In the genomic region with DNA sequence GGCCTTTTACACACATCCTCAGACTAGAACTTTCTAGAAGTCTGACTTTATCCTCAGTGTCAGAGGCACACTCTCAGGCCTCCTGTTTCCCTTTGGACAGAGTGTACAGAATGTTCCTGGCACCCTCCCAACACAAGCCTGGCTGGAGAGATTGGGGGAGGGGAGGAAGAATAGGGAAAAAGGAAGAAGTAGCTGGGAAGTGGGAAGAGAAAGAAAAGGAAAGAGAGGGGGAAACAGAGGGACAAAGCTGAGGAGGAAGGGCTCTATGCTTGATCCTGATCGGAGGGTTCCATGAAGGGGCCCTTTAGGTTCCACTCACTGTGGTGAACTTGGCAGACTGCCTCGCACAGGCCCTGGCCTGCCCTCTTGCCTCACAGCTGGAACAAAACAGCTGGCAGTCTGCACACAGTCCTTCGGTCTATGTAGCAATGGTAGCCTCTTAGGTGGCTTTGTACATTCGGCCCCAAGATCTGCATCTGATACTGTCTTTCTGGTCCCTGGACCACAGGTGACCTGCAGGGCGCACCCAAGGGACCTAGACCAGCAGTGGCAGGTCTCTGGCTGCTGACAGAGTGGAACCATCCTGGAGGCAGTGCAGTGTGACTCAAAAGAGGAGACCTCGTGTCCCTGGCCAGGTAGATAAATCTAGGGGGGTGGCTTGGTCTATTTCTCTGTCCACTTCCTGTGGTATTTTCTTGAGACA, we compare ENCODE assay signal across 9 mouse cellular contexts. TPM values are rescaled to one million over a fixed set of nuclear protein-coding genes. Genes with fewer than 3 reads are reported as not detected.
A peak's percentile ranks its signal among the peaks of the same experiment; 100 is the strongest.
DNase-seq lines count a peak whose midpoint lies in the region; ATAC-seq and TF ChIP-seq lines count a peak whose summit lies in the region.
"Had no signal": no experiment of that assay in that cellular context is flagged by ENCODE, and none has a peak within 500 bp of the region (broad histone marks: within the 10 kb centered on the region; RNA-seq: fewer than 3 reads in every experiment).

No protein-coding gene starts in this region.

- TF ChIP-seq POLR2A in kidney, adult 2 months (IDR thresholded peaks at IDR 0.05; ENCODE audit: low read depth, low read length), result no peak

- TF ChIP-seq CTCF in kidney, adult 2 months (conservative IDR thresholded peaks at IDR 0.05; ENCODE audit: insufficient read depth, insufficient read length, low read depth, low read length), result no peak

- 80% methylated on average over 6 of the region's 6 CpGs for WGBS in midbrain, embryonic 14.5 days
- 76% methylated on average over 6 of the region's 6 CpGs for WGBS in midbrain, embryonic 16.5 days
- 24% methylated on average over 6 of the region's 6 CpGs for WGBS in kidney, adult 2 months

- peaks cover 3% of the 10 kb centered on the region; the same call in 1 of the 2 replicates for H3K4me1 ChIP-seq in midbrain, embryonic 14.5 days (ENCODE audit: control insufficient read depth, insufficient read depth, low read length)
- H3K4me1 ChIP-seq in midbrain, embryonic 16.5 days (ENCODE audit: control insufficient read depth, insufficient read depth, low read length), result no peaks in the 10 kb centered on the region
- peaks cover 25% of the 10 kb centered on the region for H3K4me1 ChIP-seq in brown adipose tissue, adult 24 weeks (ENCODE audit: control insufficient read depth, insufficient read depth, insufficient read length, low read length)
- H3K4me1 ChIP-seq in kidney, adult 2 months (ENCODE audit: control insufficient read depth, insufficient read depth, low read length), result peaks cover 33% of the 10 kb centered on the region

- ATAC-seq in midbrain, embryonic 14.5 days (ENCODE audit: low FRiP score, low TSS enrichment), result no peak
- ATAC-seq in midbrain, embryonic 16.5 days, result no peak
- peak; percentile 57 for ATAC-seq in granulocyte monocyte progenitor cell, adult 5-6 weeks (replicated peaks; ENCODE audit: poor library complexity, severe bottlenecking)

- H3K27ac ChIP-seq in midbrain, embryonic 14.5 days (replicated peaks; ENCODE audit: low read depth, low read length), result no peak overlapping the region
- H3K27ac ChIP-seq in midbrain, embryonic 16.5 days (ENCODE audit: low read length), result no peak overlapping the region
- H3K27ac ChIP-seq in brown adipose tissue, adult 24 weeks (replicated peaks; ENCODE audit: low read depth, low read length), result peak overlapping the region; percentile 99
- H3K27ac ChIP-seq in kidney, adult 2 months (ENCODE audit: insufficient read depth, low read depth, low read length), result peak overlapping the region; percentile 91
- H3K27ac ChIP-seq: macrophage had no signal

- H3K4me2 ChIP-seq in midbrain, embryonic 14.5 days (ENCODE audit: low read length), result no peak overlapping the region
- H3K4me2 ChIP-seq in midbrain, embryonic 16.5 days (ENCODE audit: low read length), result no peak overlapping the region

- H3K27me3 ChIP-seq in midbrain, embryonic 14.5 days (ENCODE audit: control insufficient read depth, insufficient read depth, low read length), result no peaks in the 10 kb centered on the region
- H3K27me3 ChIP-seq in midbrain, embryonic 16.5 days (ENCODE audit: control insufficient read depth, insufficient read depth, low read depth, low read length), result no peaks in the 10 kb centered on the region
- no peaks in the 10 kb centered on the region for H3K27me3 ChIP-seq in kidney, adult 2 months (replicated peaks; ENCODE audit: control insufficient read depth, insufficient read depth, low read length)

- no peak overlapping the region for H3K9ac ChIP-seq in midbrain, embryonic 14.5 days (replicated peaks; ENCODE audit: low read length)
- no peak overlapping the region for H3K9ac ChIP-seq in midbrain, embryonic 16.5 days (ENCODE audit: low read depth, low read length)

- peaks cover 38% of the 10 kb centered on the region for H3K36me3 ChIP-seq in midbrain, embryonic 14.5 days (ENCODE audit: control insufficient read depth, insufficient read depth, low read length)
- H3K36me3 ChIP-seq in midbrain, embryonic 16.5 days (ENCODE audit: control insufficient read depth, insufficient read depth, low read length), result peaks cover 17% of the 10 kb centered on the region
- peaks cover 4% of the 10 kb centered on the region; the same call in 1 of the 2 replicates for H3K36me3 ChIP-seq in kidney, adult 2 months (ENCODE audit: control insufficient read depth, insufficient read depth, low read length)

- H3K9me3 ChIP-seq in midbrain, embryonic 14.5 days (ENCODE audit: control insufficient read depth, low read length), result no peaks in the 10 kb centered on the region
- H3K9me3 ChIP-seq in midbrain, embryonic 16.5 days (replicated peaks; ENCODE audit: control insufficient read depth, low read length, poor library complexity, severe bottlenecking), result no peaks in the 10 kb centered on the region

- peak; percentile 59 for DNase-seq in midbrain, embryonic 14.5 days
- DNase-seq in kidney, adult 2 months, result peak; percentile 97
- peak; percentile 93 for DNase-seq in lung, postnatal 14 days
- peak; percentile 72 to 75 for DNase-seq in urinary bladder, postnatal 4 days (ENCODE audit: low spot score in 2 of 2)
- DNase-seq in thymus, postnatal 14 days, result no peak

- no peak overlapping the region for H3K4me3 ChIP-seq in midbrain, embryonic 14.5 days (replicated peaks; ENCODE audit: low read depth, low read length)
- no peak overlapping the region for H3K4me3 ChIP-seq in midbrain, embryonic 16.5 days (ENCODE audit: low read depth, low read length)
- no peak overlapping the region for H3K4me3 ChIP-seq in brown adipose tissue, adult 24 weeks (ENCODE audit: insufficient read depth, low read depth, low read length)
- no peak overlapping the region for H3K4me3 ChIP-seq in kidney, adult 2 months (ENCODE audit: insufficient read depth, low read depth, low read length)

RNA-seq across cellular contexts. Expression of a gene that starts 22.6 kb away (rescaled TPM):
- 3.0 and 6.8 TPM in 2 replicates for polyA plus RNA-seq in midbrain, embryonic 14.5 days (2014; fragmentation: Nextera tagmentation; extraction: Ambion mirVana)
- polyA plus RNA-seq in midbrain, embryonic 16.5 days (2015; fragmentation: Nextera tagmentation; extraction: Ambion mirVana), result 4.5 and 5.1 TPM in 2 replicates
- polyA plus RNA-seq in brown adipose tissue, adult 24 weeks (2012; ENCODE audit: insufficient read depth, insufficient read length, missing spikeins), result 1.6 and 6.7 TPM in 2 replicates
- 4.3 and 7.8 TPM in 2 replicates for total RNA-seq in granulocyte monocyte progenitor cell, adult 5-6 weeks (2014; fragmentation: Nextera tagmentation)
- total RNA-seq in granulocyte monocyte progenitor cell, adult 5-6 weeks (2017), result 3.2 and 8.7 TPM in 2 replicates
- polyA plus RNA-seq in kidney, adult 2 months (2012; rRNA removed), result 5.6 and 6.8 TPM in 2 replicates

RNA-seq across cellular contexts. Expression of a gene that starts 22.7 kb away (rescaled TPM):
- polyA plus RNA-seq in midbrain, embryonic 14.5 days (2014; fragmentation: Nextera tagmentation; extraction: Ambion mirVana), result 187 and 214 TPM in 2 replicates
- 153 and 173 TPM in 2 replicates for polyA plus RNA-seq in midbrain, embryonic 16.5 days (2015; fragmentation: Nextera tagmentation; extraction: Ambion mirVana)
- 7.8 and 10.9 TPM in 2 replicates for polyA plus RNA-seq in brown adipose tissue, adult 24 weeks (2012; ENCODE audit: insufficient read depth, insufficient read length, missing spikeins)
- total RNA-seq in granulocyte monocyte progenitor cell, adult 5-6 weeks (2014; fragmentation: Nextera tagmentation), result 45.9 and 51.9 TPM in 2 replicates
- total RNA-seq in granulocyte monocyte progenitor cell, adult 5-6 weeks (2017), result 29.1 TPM in 2 replicates
- polyA plus RNA-seq in kidney, adult 2 months (2012; rRNA removed), result 64.1 and 66.7 TPM in 2 replicates

RNA-seq across cellular contexts. Expression of a gene that starts 37.9 kb away (rescaled TPM):
- 132 and 141 TPM in 2 replicates for polyA plus RNA-seq in midbrain, embryonic 14.5 days (2014; fragmentation: Nextera tagmentation; extraction: Ambion mirVana)
- 141 and 143 TPM in 2 replicates for polyA plus RNA-seq in midbrain, embryonic 16.5 days (2015; fragmentation: Nextera tagmentation; extraction: Ambion mirVana)
- polyA plus RNA-seq in brown adipose tissue, adult 24 weeks (2012; ENCODE audit: insufficient read depth, insufficient read length, missing spikeins), result 37.9 and 39.9 TPM in 2 replicates
- 108 and 113 TPM in 2 replicates for total RNA-seq in granulocyte monocyte progenitor cell, adult 5-6 weeks (2014; fragmentation: Nextera tagmentation)
- total RNA-seq in granulocyte monocyte progenitor cell, adult 5-6 weeks (2017), result 109 and 111 TPM in 2 replicates
- polyA plus RNA-seq in kidney, adult 2 months (2012; rRNA removed), result 42.6 and 47.9 TPM in 2 replicates

RNA-seq across cellular contexts. Expression of a gene that starts 57.9 kb away (rescaled TPM):
- polyA plus RNA-seq in midbrain, embryonic 14.5 days (2014; fragmentation: Nextera tagmentation; extraction: Ambion mirVana), result 8.6 and 9.2 TPM in 2 replicates
- polyA plus RNA-seq in midbrain, embryonic 16.5 days (2015; fragmentation: Nextera tagmentation; extraction: Ambion mirVana), result 10.8 and 10.9 TPM in 2 replicates
- 3.8 and 4.9 TPM in 2 replicates for polyA plus RNA-seq in brown adipose tissue, adult 24 weeks (2012; ENCODE audit: insufficient read depth, insufficient read length, missing spikeins)
- total RNA-seq in granulocyte monocyte progenitor cell, adult 5-6 weeks (2014; fragmentation: Nextera tagmentation), result 5.2 and 7.0 TPM in 2 replicates
- total RNA-seq in granulocyte monocyte progenitor cell, adult 5-6 weeks (2017), result 4.6 and 5.6 TPM in 2 replicates
- polyA plus RNA-seq in kidney, adult 2 months (2012; rRNA removed), result 9.8 and 11.2 TPM in 2 replicates

Comparison
In these comparisons a context has a peak if more than half of its experiments do, and no peak if none do; other contexts are left out.
1. H3K27ac ChIP-seq: peak in brown adipose tissue, adult 24 weeks (single experiment) and kidney, adult 2 months (single experiment); none in midbrain, embryonic 14.5 days (single experiment) and midbrain, embryonic 16.5 days (single experiment).